Mouse (Mus musculus): ENCODE measurements around the gene Nudt4.

DNA sequence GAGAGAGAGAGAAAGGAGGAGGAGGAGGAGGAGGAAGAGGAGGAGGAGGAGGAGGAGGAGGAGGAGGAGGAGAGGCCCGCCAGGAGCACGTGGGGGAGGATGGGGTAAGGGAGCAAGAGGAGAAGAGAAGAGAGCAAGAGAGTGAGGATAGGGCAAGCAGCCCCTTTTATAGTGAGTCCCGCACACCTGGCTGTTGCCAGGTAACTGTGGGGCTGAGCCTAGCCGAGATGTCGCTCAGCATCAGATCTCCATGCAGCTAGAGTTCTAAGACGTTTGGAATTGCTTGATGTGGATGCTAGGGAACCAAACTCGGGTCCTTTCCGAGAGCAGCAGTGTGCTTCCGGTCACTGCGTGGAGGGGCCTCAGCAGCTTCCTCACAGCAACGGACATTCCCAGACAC lies 30.5 kb upstream of the Nudt4 start:
- no peak for TF ChIP-seq CTCF (IDR thresholded peaks at IDR 0.05; ENCODE audit: low read depth, low read length)
- TF ChIP-seq POLR2A (IDR thresholded peaks at IDR 0.05; ENCODE audit: extremely low read depth, insufficient read depth, low read length) = no peak
